Mouse (Mus musculus) R1 (cell line): ENCODE measurements around the gene Ldb1.

Experiments used
- DNase-seq: peaks from one replicate; pipeline ENCODE4 v3.0.0-alpha.2; 2018; ENCODE audit warnings: low read depth, low spot score

Ldb1 gene

DNA sequence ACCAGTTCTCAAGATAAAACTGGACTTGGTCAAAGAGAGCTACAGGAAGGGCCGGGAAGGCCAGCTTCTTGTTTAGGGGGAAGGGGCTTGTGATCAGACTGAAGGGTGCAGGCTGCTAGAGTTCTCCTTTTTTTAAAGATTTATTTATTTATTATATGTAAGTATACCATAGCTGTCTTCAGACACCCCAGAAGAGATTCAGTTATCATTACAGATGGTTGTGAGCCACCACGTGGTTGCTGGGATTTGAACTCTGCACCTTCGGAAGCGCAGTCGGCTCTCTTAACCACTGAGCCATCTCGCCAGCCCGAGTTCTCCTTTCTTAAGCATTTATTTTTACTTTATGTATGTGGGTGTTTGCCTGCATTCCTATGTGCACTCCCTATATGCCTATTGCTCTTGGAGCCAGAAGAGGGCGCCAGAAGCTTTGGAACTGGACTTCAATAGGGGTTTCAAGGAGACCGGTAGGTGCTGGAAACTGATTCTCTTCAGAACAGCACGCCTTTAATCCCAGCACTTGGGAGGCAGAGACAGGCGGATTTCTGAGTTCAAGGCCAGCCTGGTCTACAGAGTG is 16.2 kb downstream of the Ldb1 start:
- DNase-seq, result peak; percentile 91

GRCm38 (mm10) chr19:46026567-46026966 is 18.4 kb downstream of the Ldb1 start:
- DNase-seq, result no peak

GRCm38 (mm10) chr19:46024959-46025358 is 20.1 kb downstream of the Ldb1 start:
- no peak for DNase-seq

- DNase-seq, result no peak
Measured at GRCm38 (mm10) chr19:46016023-46016422, 29.0 kb downstream of the Ldb1 start.

DNA sequence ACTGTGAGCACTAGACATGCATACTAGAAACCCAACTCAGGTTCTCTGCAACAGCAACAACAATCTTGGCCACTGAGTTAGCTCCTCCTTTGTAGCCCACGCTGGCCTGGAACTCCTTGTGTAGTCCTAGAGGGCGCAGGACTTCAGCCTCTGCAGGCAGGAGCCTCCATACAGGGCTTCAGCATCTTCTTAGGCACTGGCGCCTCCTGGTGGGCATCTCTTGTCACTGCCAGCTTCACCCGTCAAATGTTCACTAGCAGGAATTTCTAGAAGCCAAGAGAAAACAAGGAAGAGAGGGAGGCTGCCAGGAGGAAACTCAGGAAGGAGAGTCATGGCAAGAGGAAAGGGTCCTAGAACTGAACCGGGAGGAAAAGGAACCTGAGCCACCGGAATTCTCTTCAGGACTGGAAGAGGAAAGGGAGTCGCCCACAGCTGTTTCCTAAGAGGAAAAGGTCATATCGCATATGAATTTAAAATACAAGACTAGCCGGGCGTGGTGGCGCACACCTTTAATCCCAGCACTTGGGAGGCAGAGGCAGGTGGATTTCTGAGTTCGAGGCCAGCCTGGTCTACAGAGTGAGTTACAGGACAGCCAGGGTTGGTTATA is 30.3 kb downstream of the Ldb1 start:
- DNase-seq, result peak; percentile 96

DNA sequence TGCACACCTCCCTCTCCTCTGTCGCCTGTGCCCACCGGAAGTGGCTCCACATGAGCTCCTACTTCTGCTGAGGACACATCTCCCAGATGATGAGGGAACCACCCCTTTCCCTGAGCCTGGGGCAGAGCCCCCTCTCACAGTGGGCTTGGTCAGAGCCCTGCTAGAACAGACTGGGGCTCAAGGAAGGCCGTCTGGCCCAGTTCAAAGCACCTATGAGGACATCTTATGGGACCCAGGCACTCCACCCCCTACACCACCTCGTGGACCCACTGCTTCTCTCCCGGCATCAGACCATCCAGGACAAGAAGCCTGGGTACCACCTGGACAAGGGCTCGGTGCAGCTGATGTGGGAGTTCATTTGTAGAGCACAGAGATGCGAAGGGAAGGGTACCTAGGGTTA is 39.3 kb downstream of the Ldb1 start:
- DNase-seq, result no peak

DNA sequence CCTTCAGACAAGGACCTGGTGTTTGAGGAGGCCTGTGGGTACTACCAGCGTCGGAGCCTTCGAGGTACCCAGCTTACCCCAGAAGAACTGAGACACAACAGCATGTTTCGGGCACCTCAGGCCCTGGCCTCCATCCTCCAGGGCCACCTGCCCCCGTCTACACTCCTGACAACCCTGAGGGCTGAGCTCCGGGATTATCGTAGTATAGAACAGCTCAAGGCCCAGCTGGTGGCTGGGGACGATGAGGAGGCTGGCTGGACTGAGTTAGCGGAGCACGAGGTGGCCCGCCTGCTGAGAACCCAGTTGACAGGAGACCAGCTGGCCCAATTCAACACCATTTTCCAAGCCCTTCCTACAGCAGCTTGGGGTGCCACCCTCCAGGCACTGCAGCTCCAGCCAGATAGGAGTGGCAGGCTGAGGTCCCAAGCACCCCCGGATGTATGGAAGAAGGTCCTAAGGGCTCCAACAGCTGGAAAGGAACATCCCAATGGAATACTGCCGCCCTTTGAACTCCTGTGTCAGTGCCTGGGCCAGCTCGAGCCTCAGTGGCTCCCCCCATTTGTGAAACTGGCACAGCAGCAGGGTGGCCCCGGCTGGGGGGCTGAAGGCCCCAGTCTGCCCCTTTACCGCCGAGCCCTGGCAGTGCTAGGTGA is 40.1 kb downstream of the Ldb1 start:
- DNase-seq, result no peak

DNA sequence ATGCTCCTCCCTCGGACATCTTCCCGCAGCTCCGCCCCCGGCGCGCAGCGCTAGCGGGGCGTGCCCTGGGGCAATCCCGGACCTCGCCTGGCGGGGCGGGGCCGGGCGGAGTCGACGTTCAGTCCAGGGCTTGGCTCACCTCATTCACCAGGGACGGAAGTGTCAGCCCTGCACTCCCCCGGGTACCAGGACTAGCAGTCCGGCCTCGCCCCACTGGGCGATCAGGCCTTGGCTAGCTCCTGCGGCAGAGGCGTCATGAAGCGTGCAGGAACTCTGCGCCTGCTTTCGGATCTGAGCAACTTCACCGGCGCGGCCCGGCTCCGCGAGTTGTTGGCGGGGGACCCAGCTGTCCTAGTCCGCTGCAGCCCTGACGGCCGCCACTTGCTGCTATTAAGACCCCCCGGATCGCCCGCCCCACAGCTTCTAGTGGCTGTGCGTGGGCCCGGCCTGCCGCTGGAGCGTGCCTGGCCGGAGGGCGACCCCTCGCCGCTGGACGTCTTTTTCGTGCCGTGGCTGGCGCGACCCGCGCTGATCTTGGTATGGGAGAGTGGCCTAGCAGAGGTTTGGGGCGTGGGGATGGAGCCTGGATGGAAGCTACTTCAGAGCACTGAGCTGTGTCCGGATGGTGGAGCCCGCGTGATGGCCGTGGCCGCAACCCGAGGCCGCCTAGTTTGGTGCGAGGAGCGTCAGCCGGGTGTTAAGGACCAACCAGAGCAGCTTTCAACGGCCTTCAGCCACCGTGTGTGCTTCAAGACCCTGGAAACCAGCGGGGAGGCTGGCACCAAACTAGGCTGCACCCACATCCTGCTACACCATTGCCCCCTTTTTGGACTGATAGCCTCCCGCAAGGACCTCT is 41.4 kb downstream of the Ldb1 start, which contains the start of gene Hps6:
TSS of gene Hps6 (plus strand) at position 138 of the 856 bp plus-strand sequence.
- DNase-seq, result peak; percentile 91

GRCm38 (mm10) chr19:46002279-46002678 is 42.7 kb downstream of the Ldb1 start:
- DNase-seq, result peak; percentile 22

DNA sequence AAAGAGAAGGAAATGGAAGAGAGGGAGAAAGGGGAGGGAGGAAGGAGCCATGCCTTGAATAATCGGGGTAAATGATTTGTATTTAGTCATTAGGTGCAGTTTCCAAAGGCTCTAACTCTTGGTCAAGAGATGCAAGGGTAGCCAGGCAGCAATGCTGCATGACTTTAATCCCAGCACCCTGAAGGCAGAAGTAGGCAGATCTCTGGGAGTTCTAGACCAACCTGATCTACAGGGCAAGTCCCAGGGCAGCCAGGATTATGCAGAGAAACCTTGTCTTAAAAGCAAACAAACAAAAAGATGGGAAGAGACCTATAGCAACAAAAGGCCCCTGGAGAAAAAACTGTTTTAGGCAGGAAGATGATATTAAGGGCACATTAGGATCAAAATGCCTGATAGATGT is 45.6 kb downstream of the Ldb1 start:
- no peak for DNase-seq

DNA sequence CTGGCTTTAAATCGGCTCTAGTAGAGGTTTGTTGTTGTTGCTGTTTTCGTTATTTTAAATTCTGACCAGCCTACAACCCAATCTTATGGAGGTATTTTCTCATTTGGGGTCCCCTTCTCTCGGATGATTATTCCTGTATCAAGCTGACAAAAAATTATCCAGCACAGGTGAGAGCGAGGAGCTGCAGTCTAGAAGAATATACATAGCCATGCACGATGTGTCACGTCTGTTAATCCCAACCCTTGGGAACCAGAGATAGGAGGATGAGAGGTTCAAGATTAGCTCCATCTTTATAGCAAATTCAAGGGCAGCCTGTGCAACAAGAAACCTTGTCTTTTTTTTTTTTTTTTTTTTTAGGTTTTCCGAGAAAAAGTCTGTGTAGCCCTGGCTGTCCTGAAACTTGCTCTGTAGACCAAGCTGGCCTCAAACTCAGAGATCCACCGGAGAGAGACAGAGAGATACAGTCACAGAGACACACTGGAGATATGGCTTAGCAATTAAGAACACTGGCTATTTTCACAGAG is 46.3 kb downstream of the Ldb1 start:
- DNase-seq, result no peak

DNA sequence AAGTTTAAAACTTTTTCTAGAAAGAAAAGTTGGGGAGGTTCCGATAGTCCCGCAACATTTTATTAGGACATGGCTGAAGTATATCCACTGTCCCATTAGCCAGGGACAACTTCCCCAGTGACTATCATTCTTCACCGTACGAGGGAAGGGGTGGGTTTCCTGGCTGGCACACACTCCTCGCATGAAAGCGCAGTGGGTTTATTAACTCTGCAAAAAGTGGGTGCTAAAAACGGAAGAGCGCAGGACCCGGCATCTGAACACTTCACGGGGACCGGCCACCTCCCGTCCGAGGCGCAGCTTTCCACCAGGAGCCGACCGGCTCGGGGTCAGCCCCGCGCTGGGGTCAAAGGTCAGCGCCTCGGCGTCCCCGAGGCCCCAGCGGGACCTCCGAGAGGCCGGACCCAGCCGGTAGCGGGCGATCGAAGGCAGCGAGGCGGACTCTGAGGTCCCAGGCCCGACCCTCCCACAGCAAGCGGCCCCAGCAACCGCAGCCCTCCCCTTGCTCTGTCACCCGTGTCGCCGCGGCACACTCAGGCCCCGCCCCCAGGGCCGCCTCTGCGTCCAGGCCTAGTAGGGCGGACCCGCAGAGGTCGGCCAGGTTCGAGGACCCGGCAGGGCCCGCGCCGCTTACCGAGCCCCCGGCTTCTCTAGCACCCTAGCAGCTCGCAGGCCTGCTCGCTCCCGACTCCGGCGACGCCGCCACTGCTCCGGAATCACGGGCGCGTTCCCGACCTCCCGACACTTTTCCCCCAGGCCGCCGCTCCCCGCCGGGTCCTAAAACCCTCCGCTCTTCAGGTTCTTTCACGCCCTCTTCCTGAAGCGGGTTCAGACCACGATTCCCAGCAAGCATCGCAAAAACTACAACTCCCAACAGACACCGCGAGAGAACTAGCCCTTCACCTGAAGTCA is 47.0 kb downstream of the Ldb1 start, which contains the start of gene Armh3:
TSS of gene Armh3 (minus strand) at position 704 of the 909 bp plus-strand sequence.
- DNase-seq, result peak; percentile 98

DNA sequence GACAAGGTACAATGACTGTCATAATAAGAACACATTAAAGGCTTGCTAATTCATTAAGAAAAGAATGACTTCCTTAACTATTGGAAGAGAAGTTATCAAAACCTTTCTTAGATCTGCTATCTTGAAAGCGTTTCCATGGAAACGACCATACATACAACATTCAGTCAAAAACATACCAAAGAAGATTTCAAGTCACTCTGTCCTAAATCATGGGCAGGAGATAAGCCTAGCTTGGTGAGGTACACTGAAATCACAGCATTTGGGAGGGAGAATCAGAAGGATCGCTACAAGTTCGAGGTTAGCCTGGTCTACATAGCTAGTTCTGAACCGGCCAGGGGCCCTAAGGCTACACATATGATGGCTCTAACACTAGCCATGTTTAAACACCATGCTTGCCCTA is 47.6 kb downstream of the Ldb1 start:
- DNase-seq, result no peak

- peak; percentile 96 for DNase-seq
Measured at GRCm38 (mm10) chr19:45993981-45994737, 50.9 kb downstream of the Ldb1 start.

- DNase-seq, result peak; percentile 94
Measured at GRCm38 (mm10) chr19:45993441-45993840, 51.6 kb downstream of the Ldb1 start.

GRCm38 (mm10) chr19:45991171-45991570 is 53.8 kb downstream of the Ldb1 start:
- peak; percentile 60 for DNase-seq

- peak; percentile 59 for DNase-seq
Measured at GRCm38 (mm10) chr19:45988238-45988637, 56.8 kb downstream of the Ldb1 start.

DNA sequence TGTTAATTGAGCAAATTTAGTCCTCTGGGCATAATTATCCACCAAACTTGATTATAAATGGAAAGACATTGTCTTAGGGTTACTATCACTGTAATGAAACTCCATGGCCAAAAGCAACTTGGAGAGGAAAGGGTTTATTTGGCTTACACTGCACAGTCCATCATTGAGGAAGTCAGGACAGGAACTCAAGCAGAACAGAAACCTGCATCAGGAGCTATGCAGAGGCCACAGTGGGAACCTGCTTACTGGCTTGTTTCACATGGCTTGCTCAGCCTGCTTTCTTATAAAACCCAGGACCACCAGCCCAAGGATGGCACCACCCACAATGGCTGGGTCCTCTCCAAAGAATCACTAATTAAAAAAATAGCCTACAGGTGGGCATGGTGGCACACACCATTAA is 60.6 kb downstream of the Ldb1 start:
- no peak for DNase-seq
